Mouse (Mus musculus) C3H10T1/2 (cell line): ENCODE results near the gene Npcd. TPM values are rescaled to one million over a fixed set of nuclear protein-coding genes. Genes with fewer than 3 reads are reported as not detected.

Experiments
- polyA plus RNA-seq, 2 experiments: library from polyadenylated mRNA; unstranded; fragments of >200 nt; fragmentation: generic; extraction: Trizol; gene quantifications; one replicate each; pipeline ENCODE4 v1.2.1; 2012; ENCODE audit warnings: missing spikeins in 2 of 2

Npcd gene
- polyA plus RNA-seq = under 1 TPM; 0.02 to 0.34 TPM

DNA sequence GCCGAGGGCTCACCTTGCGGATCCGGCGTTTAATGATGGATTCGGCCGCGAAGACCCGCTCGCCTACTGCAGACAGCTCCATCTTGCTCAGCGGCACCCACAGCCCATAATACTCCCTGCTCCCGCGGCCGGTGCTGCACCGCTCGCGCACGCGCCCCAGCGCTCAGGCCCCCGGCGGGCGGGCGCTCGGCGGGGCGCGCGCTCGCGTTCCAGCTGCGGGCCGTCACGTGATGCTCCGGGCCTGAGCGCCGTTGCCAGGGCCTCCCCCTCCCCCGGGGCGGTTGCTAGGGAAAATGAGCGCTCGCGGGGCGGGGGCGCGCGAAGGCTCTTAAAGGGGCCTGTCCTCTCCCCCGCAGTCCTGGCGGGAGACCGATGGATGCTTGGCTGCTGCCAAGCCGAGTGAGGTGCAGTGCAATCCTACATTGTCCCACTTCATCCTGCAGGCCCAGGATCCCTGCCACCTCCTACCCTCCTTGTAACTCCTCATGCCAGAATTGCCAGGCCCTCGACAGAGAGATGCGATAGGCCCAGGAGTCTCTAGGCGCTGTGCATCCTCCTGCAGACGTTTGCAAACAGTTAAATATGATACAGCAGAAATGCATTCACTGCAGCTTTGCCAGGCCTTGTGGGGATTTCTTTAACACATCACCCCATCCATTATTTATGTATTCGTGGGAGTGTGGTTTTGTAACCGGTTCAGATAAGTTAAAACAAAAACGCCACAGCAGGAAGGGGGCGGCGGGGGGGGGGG is at the start of gene Npcd, which contains the start of gene Cbx6:
Gene Npcd (minus strand): TSS at position 108 of the 751 bp plus-strand sequence.
Gene Cbx6 (minus strand): TSS at position 559 of the 751 bp plus-strand sequence.

DNA sequence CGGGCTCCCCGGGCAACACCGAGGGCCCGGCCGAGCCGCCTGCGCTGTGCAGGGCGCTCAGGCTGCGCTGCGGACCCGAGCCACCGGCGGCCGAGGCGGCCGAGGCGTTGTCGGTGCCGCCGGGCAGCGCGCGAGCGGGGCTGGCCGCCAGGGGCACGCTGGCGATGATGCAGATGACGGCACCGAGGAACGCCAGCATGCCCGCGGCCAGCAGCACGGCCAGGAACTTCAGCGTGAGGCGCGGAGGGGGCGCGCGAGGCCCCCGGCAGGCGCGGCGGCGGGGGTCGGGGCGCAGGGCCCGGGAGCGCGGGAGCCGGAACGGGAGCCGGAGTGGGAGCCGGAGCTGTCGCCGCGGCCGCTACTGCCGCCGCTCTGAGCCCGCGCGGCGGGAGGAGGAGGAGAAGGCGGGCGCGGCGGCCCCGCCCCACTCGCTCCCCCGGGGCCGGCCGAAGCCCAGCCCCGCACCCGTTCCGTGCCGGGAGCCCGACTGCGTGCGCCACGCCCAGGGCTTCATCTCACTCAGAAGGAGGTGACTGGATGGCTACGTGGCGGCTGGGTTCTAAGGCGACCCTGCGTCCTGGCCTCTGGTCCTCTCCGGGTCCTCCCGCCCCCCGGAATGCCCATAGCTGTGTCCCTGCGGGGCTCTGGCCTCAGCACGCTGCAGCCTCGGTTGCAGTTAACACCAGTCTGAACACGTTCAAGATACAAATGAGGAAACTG is 29.5 kb downstream of the Npcd start, which contains the start of gene Nptxr:
Gene Nptxr (minus strand): TSS at position 415 of the 720 bp plus-strand sequence.

DNA sequence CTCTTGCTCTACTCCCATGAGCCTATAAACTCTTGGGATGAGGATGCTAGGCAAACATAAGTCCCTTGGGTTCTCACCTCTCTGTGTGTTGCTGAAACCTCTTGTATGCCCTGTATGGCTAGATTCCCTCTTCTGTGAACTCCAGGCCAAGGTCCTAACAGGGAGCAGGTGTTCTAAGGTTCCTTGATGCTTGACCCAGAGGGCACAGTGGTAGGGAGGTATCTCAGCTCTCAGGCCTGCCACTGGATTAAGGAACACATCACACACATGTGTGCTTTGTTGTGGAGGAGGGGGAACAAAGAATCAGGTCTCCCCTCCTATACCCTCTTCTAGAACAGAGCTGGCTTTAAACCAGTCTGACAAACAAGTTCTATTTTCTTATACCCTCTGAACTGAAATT is 56.3 kb downstream of the Npcd start, which contains the start of gene Dnal4:
Gene Dnal4 (minus strand): TSS at position 101 of the 400 bp plus-strand sequence.

DNA sequence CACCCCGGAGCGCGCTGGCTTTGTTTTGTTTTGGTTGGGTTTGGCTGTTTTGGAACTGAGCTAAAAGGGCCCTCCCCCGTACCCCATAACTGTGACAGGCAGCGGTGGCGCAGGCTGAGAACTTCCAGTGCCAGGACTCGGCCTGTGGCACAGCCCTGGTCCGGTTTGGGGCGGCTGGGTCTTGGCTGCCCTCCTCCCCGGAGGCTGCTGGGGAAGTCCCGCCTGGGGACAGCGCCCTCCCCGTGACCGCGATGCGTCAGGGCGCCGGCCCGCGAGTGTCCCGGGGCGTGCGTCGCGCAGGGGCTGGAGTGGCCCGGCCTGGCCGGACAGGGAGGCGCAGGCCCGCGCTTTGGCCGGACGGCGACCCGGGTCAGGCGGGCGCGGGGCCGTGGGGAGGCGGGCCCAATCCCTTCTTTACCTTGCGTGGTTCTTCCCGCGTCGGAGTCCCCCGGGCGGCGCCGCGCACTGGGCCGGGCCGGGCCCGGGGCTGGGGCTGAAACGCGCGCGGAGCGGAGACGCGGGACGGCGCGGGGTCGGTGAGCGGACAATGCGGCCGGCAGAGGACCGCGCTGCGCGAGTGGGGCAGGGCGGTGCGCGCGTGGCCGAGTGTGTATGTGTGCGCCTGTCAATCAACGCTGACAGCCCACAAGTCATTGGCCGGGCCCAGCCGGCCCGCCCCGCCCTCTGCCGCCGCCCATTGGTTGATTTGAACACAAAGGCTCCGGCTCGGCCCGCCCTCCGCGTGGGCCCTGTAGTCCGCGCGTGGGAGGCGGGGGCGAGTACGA is 91.9 kb downstream of the Npcd start, which contains the start of gene Sun2:
Gene Sun2 (minus strand): TSS at position 616 of the 785 bp plus-strand sequence.

Other genes starting within 250 kb of the Npcd start
- not detected for gene Dmc1, start 229.1 kb downstream of the Npcd start, polyA plus RNA-seq
- gene Fam227a, start 175.3 kb downstream of the Npcd start, polyA plus RNA-seq = 1 to 10 TPM in 1 of 2 experiments, under 1 TPM in 1; 0.05 to 2.3 TPM
- gene Cby1, start 175.0 kb downstream of the Npcd start, polyA plus RNA-seq = 10 to 100 TPM; 45.2 to 87.1 TPM
- gene Tomm22, start 163.4 kb downstream of the Npcd start, polyA plus RNA-seq = 100 to 1,000 TPM; 108 to 117 TPM
- gene Josd1, start 146.3 kb downstream of the Npcd start, polyA plus RNA-seq = 10 to 100 TPM; 15.7 to 50.5 TPM
- 10 to 100 TPM; 41.7 to 42.9 TPM for gene Gtpbp1, start 143.4 kb downstream of the Npcd start, polyA plus RNA-seq
- 100 to 1,000 TPM in 1 of 2 experiments, 10 to 100 TPM in 1; 12.5 to 130 TPM for gene Sun2, start 91.7 kb downstream of the Npcd start, polyA plus RNA-seq
- 10 to 100 TPM; 33.6 to 80.7 TPM for gene Dnal4, start 56.4 kb downstream of the Npcd start, polyA plus RNA-seq
- gene Nptxr, start 29.5 kb downstream of the Npcd start, polyA plus RNA-seq = 10 to 100 TPM; 32.5 to 82.6 TPM
- gene Cbx6, start 451 bp upstream of the Npcd start, polyA plus RNA-seq = 100 to 1,000 TPM in 1 of 2 experiments, 10 to 100 TPM in 1; 60.9 to 167 TPM
- 10 to 100 TPM; 13.0 to 41.5 TPM for gene Apobec3, start 57.4 kb upstream of the Npcd start, polyA plus RNA-seq
- 1 to 10 TPM in 1 of 2 experiments, under 1 TPM in 1; 0.75 to 5.3 TPM for gene Cbx7, start 136.9 kb upstream of the Npcd start, polyA plus RNA-seq
- gene Pdgfb, start 180.7 kb upstream of the Npcd start, polyA plus RNA-seq = 10 to 100 TPM in 1 of 2 experiments, 1 to 10 TPM in 1; 6.5 to 19.0 TPM